Mouse (Mus musculus): ENCODE measurements around the gene Ino80d. TPM values are rescaled to one million over a fixed set of nuclear protein-coding genes. Genes with fewer than 3 reads are reported as not detected.
"Not testable (repeated sequence)": the region's sequence is repeated elsewhere in the genome, so short reads cannot be mapped to it uniquely, and the experiment has no call there.

Ino80d gene
- 9.0 and 10.5 TPM in 2 replicates for polyA plus RNA-seq (2015; fragmentation: Nextera tagmentation; extraction: Ambion mirVana)

- H3K9me3 ChIP-seq (ENCODE audit: control insufficient read depth, low read length): no peaks in the 10 kb centered on the region
- WGBS: 0% methylated on average over 41 of the region's 42 CpGs
- peak within 1 kb of the TSS; percentile 100 for H3K9ac ChIP-seq (replicated peaks; ENCODE audit: low read depth, low read length)
- peak; percentile 94 for ATAC-seq
- H3K4me1 ChIP-seq (replicated peaks; ENCODE audit: control insufficient read depth, insufficient read depth, low read length): peaks cover 27% of the 10 kb centered on the region
- peak within 1 kb of the TSS; percentile 90 for H3K4me3 ChIP-seq (replicated peaks; ENCODE audit: low read length)
- H3K36me3 ChIP-seq (ENCODE audit: control insufficient read depth, insufficient read depth): 0 out of 2 replicates have a peak, but pooled peaks cover 2% of the 10 kb centered on the region
- peak within 1 kb of the TSS; percentile 94 for H3K4me2 ChIP-seq (ENCODE audit: low read length)
- H3K27ac ChIP-seq (ENCODE audit: low read length): peak within 1 kb of the TSS; percentile 86
- H3K27me3 ChIP-seq (replicated peaks; ENCODE audit: control insufficient read depth, insufficient read depth, low read length): no peaks in the 10 kb centered on the region
These were observed at the start of gene Ino80d for GRCm38 (mm10) chr1:63114136-63114781. Ino80d (minus strand) TSS chr1:63114667.

- no peak for ATAC-seq
- no peaks in the 10 kb centered on the region for H3K27me3 ChIP-seq (replicated peaks; ENCODE audit: control insufficient read depth, insufficient read depth, low read length)
- no peaks in the 10 kb centered on the region for H3K9me3 ChIP-seq (ENCODE audit: control insufficient read depth, low read length)
- whole genome bisulfite sequencing: 97% methylated on average over 13 of the region's 13 CpGs
- no peak overlapping the region for H3K27ac ChIP-seq (ENCODE audit: low read length)
- H3K4me1 ChIP-seq (replicated peaks; ENCODE audit: control insufficient read depth, insufficient read depth, low read length): no peaks in the 10 kb centered on the region
- H3K4me2 ChIP-seq (ENCODE audit: low read length): no peak overlapping the region
- no peak overlapping the region for H3K4me3 ChIP-seq (replicated peaks; ENCODE audit: low read length)
- peaks cover 20% of the 10 kb centered on the region; the same call in 1 of the 2 replicates for H3K36me3 ChIP-seq (ENCODE audit: control insufficient read depth, insufficient read depth)
- no peak overlapping the region for H3K9ac ChIP-seq (replicated peaks; ENCODE audit: low read depth, low read length)
These were observed 25.8 kb upstream of the Ino80d start for GRCm38 (mm10) chr1:63140231-63140630.

GRCm38 (mm10) chr1:63138586-63138985 lies 24.1 kb upstream of the Ino80d start:
- not testable (repeated sequence) for H3K27me3 ChIP-seq (replicated peaks; ENCODE audit: control insufficient read depth, insufficient read depth, low read length); ATAC-seq; H3K4me1 ChIP-seq (replicated peaks; ENCODE audit: control insufficient read depth, insufficient read depth, low read length); H3K9me3 ChIP-seq (ENCODE audit: control insufficient read depth, low read length); H3K27ac ChIP-seq (ENCODE audit: low read length); H3K4me3 ChIP-seq (replicated peaks; ENCODE audit: low read length); H3K4me2 ChIP-seq (ENCODE audit: low read length); H3K9ac ChIP-seq (replicated peaks; ENCODE audit: low read depth, low read length)
- 97% methylated on average over 1 of the region's 1 CpGs for WGBS
- peaks cover 14% of the 10 kb centered on the region; the same call in 1 of the 2 replicates for H3K36me3 ChIP-seq (ENCODE audit: control insufficient read depth, insufficient read depth)

GRCm38 (mm10) chr1:63137971-63138370 lies 23.5 kb upstream of the Ino80d start:
- Histone ChIP-seq H3K9ac (replicated peaks; ENCODE audit: low read depth, low read length) (no peak overlapping the region), H3K4me2 (ENCODE audit: low read length) (no peak overlapping the region), H3K27me3 (replicated peaks; ENCODE audit: control insufficient read depth, insufficient read depth, low read length) (no peaks in the 10 kb centered on the region), H3K27ac (ENCODE audit: low read length) (no peak overlapping the region), H3K36me3 (ENCODE audit: control insufficient read depth, insufficient read depth) (peaks cover 11% of the 10 kb centered on the region; the same call in 1 of the 2 replicates), H3K9me3 (ENCODE audit: control insufficient read depth, low read length) (no peaks in the 10 kb centered on the region), H3K4me3 (replicated peaks; ENCODE audit: low read length) (no peak overlapping the region), H3K4me1 (replicated peaks; ENCODE audit: control insufficient read depth, insufficient read depth, low read length) (no peaks in the 10 kb centered on the region)
- 88% methylated on average over 2 of the region's 2 CpGs for WGBS
- no peak for ATAC-seq

- H3K4me1 ChIP-seq (replicated peaks; ENCODE audit: control insufficient read depth, insufficient read depth, low read length): peaks cover 3% of the 10 kb centered on the region; the same call in 1 of the 2 replicates
- 82% methylated on average over 3 of the region's 3 CpGs for WGBS
These were observed 20.1 kb upstream of the Ino80d start for GRCm38 (mm10) chr1:63134530-63134929.

GRCm38 (mm10) chr1:63131766-63132165 lies 17.3 kb upstream of the Ino80d start:
- Histone ChIP-seq H3K36me3 (ENCODE audit: control insufficient read depth, insufficient read depth) (no peaks in the 10 kb centered on the region), H3K9me3 (ENCODE audit: control insufficient read depth, low read length) (no peaks in the 10 kb centered on the region), H3K27ac (ENCODE audit: low read length) (no peak overlapping the region), H3K4me1 (replicated peaks; ENCODE audit: control insufficient read depth, insufficient read depth, low read length) (peaks cover 3% of the 10 kb centered on the region; the same call in 1 of the 2 replicates), H3K4me3 (replicated peaks; ENCODE audit: low read length) (no peak overlapping the region), H3K9ac (replicated peaks; ENCODE audit: low read depth, low read length) (no peak overlapping the region), H3K4me2 (ENCODE audit: low read length) (no peak overlapping the region), H3K27me3 (replicated peaks; ENCODE audit: control insufficient read depth, insufficient read depth, low read length) (no peaks in the 10 kb centered on the region)
- 92% methylated on average over 11 of the region's 11 CpGs for WGBS
- no peak for ATAC-seq

More at GRCm38 (mm10) chr1:63134530-63134929, 20.1 kb upstream of the Ino80d start:
- Histone ChIP-seq H3K27me3 (replicated peaks; ENCODE audit: control insufficient read depth, insufficient read depth, low read length) (no peaks in the 10 kb centered on the region), H3K4me2 (ENCODE audit: low read length) (no peak overlapping the region), H3K9me3 (ENCODE audit: control insufficient read depth, low read length) (no peaks in the 10 kb centered on the region), H3K4me3 (replicated peaks; ENCODE audit: low read length) (no peak overlapping the region), H3K36me3 (ENCODE audit: control insufficient read depth, insufficient read depth) (peaks cover 3% of the 10 kb centered on the region; the same call in 1 of the 2 replicates), H3K9ac (replicated peaks; ENCODE audit: low read depth, low read length) (no peak overlapping the region), H3K27ac (ENCODE audit: low read length) (no peak overlapping the region)
- ATAC-seq: no peak

- H3K27me3 ChIP-seq (replicated peaks; ENCODE audit: control insufficient read depth, insufficient read depth, low read length): no peaks in the 10 kb centered on the region
- no peak for ATAC-seq
- H3K9me3 ChIP-seq (ENCODE audit: control insufficient read depth, low read length): no peaks in the 10 kb centered on the region
- 87% methylated on average over 2 of the region's 2 CpGs for WGBS
- no peak overlapping the region for H3K9ac ChIP-seq (replicated peaks; ENCODE audit: low read depth, low read length)
- H3K4me3 ChIP-seq (replicated peaks; ENCODE audit: low read length): no peak overlapping the region
- H3K27ac ChIP-seq (ENCODE audit: low read length): no peak overlapping the region
- no peaks in the 10 kb centered on the region for H3K36me3 ChIP-seq (ENCODE audit: control insufficient read depth, insufficient read depth)
- H3K4me1 ChIP-seq (replicated peaks; ENCODE audit: control insufficient read depth, insufficient read depth, low read length): peaks cover 3% of the 10 kb centered on the region; the same call in 1 of the 2 replicates
- H3K4me2 ChIP-seq (ENCODE audit: low read length): no peak overlapping the region
These were observed 16.4 kb upstream of the Ino80d start for GRCm38 (mm10) chr1:63130883-63131282.

GRCm38 (mm10) chr1:63129857-63130690 lies 15.6 kb upstream of the Ino80d start:
- H3K4me2 ChIP-seq (ENCODE audit: low read length): peak overlapping the region; percentile 49
- 0 out of 2 replicates have a peak, but pooled peaks have one; percentile 26 for ATAC-seq
- H3K9me3 ChIP-seq (ENCODE audit: control insufficient read depth, low read length): no peaks in the 10 kb centered on the region
- H3K9ac ChIP-seq (replicated peaks; ENCODE audit: low read depth, low read length): no peak overlapping the region
- H3K36me3 ChIP-seq (ENCODE audit: control insufficient read depth, insufficient read depth): no peaks in the 10 kb centered on the region
- H3K27ac ChIP-seq (ENCODE audit: low read length): no peak overlapping the region
- WGBS: 26% methylated on average over 18 of the region's 18 CpGs
- peak overlapping the region; percentile 22 for H3K4me3 ChIP-seq (replicated peaks; ENCODE audit: low read length)
- no peaks in the 10 kb centered on the region for H3K27me3 ChIP-seq (replicated peaks; ENCODE audit: control insufficient read depth, insufficient read depth, low read length)
- H3K4me1 ChIP-seq (replicated peaks; ENCODE audit: control insufficient read depth, insufficient read depth, low read length): peaks cover 3% of the 10 kb centered on the region; the same call in 1 of the 2 replicates

GRCm38 (mm10) chr1:63129273-63129672 lies 14.8 kb upstream of the Ino80d start:
- Histone ChIP-seq H3K27ac (ENCODE audit: low read length) (no peak overlapping the region), H3K9ac (replicated peaks; ENCODE audit: low read depth, low read length) (no peak overlapping the region), H3K36me3 (ENCODE audit: control insufficient read depth, insufficient read depth) (no peaks in the 10 kb centered on the region), H3K4me1 (replicated peaks; ENCODE audit: control insufficient read depth, insufficient read depth, low read length) (peaks cover 3% of the 10 kb centered on the region; the same call in 1 of the 2 replicates), H3K4me2 (ENCODE audit: low read length) (no peak overlapping the region), H3K4me3 (replicated peaks; ENCODE audit: low read length) (no peak overlapping the region), H3K9me3 (ENCODE audit: control insufficient read depth, low read length) (no peaks in the 10 kb centered on the region), H3K27me3 (replicated peaks; ENCODE audit: control insufficient read depth, insufficient read depth, low read length) (no peaks in the 10 kb centered on the region)
- ATAC-seq: no peak
- WGBS: 29% methylated on average over 3 of the region's 3 CpGs
